Mouse (Mus musculus) MEL (cell line): ENCODE data around the gene Sv2c. TPM values are rescaled to one million over a fixed set of nuclear protein-coding genes. Genes with fewer than 3 reads are reported as not detected.

ENCODE experiments used
- DNase-seq: peaks from one replicate; pipeline ENCODE4 v3.0.0; 2011; ENCODE audit warnings: low read depth, low spot score
- H3K27ac ChIP-seq: 2 replicates; pipeline ENCODE4 v1.5.1; 2012; ENCODE audit warnings: low read depth, mild to moderate bottlenecking, control low read depth, low read length, moderate library complexity; ENCODE audit not compliant: control insufficient read depth
- H3K27me3 ChIP-seq, 2 experiments: fragments of 150-350 bp in 1 of 2; sonication (generic) in 1 of 2; 2 replicates each; pipeline ENCODE4 v1.6.1; 2012; ENCODE audit warnings: low read length in 2 of 2, mild to moderate bottlenecking in 2 of 2, improper control_type of control experiment in 1 of 2, moderate library complexity in 1 of 2; ENCODE audit not compliant: insufficient read depth in 2 of 2, control insufficient read depth in 1 of 2
- H3K36me3 ChIP-seq, 2 experiments: 2 replicates each; pipeline ENCODE4 v1.6.1; 2012 to 2014; ENCODE audit warnings: low read length in 2 of 2, improper control_type of control experiment in 1 of 2, inconsistent platforms in 1 of 2, mild to moderate bottlenecking in 1 of 2; ENCODE audit not compliant: insufficient read depth in 2 of 2, control insufficient read depth in 1 of 2
- H3K4me1 ChIP-seq, 2 experiments: fragments of 150-350 bp in 1 of 2; sonication (generic) in 1 of 2; 2 replicates each; pipeline ENCODE4 v1.6.1; 2012; ENCODE audit warnings: low read length in 2 of 2, improper control_type of control experiment in 1 of 2, mild to moderate bottlenecking in 1 of 2; ENCODE audit not compliant: insufficient read depth in 2 of 2, control insufficient read depth in 1 of 2
- H3K4me3 ChIP-seq, 2 experiments: fragments of 150-350 bp in 1 of 2; sonication (generic) in 1 of 2; 2 replicates each; pipeline ENCODE4 v1.5.1; 2012; ENCODE audit warnings: low read depth in 2 of 2, low read length in 2 of 2, mild to moderate bottlenecking in 2 of 2, moderate library complexity in 2 of 2, control low read depth in 1 of 2, improper control_type of control experiment in 1 of 2; ENCODE audit not compliant: control insufficient read depth in 1 of 2, insufficient read depth in 1 of 2
- H3K79me2 ChIP-seq: 2 replicates; pipeline ENCODE4 v1.6.1; 2012; ENCODE audit warnings: mild to moderate bottlenecking, low read length, moderate library complexity; ENCODE audit not compliant: control insufficient read depth, poor library complexity, insufficient read depth
- H3K9ac ChIP-seq: 2 replicates; pipeline ENCODE4 v1.6.1; 2012; ENCODE audit warnings: low read depth, mild to moderate bottlenecking, control low read depth, low read length, moderate library complexity; ENCODE audit not compliant: control insufficient read depth, poor library complexity, severe bottlenecking
- H3K9me3 ChIP-seq: fragments of 150-350 bp; sonication (generic); replicated peaks from 2 replicates; pipeline ENCODE4 v1.6.1; 2012; ENCODE audit warnings: mild to moderate bottlenecking, low read length, improper control_type of control experiment, moderate library complexity; ENCODE audit not compliant: insufficient read depth
- BHLHE40 ChIP-seq: IDR thresholded peaks from 2 replicates; pipeline ENCODE4 v1.6.1; 2012; ENCODE audit warnings: low read depth, mild to moderate bottlenecking, inconsistent platforms, low read length, improper control_type of control experiment, borderline replicate concordance
- CTCF ChIP-seq, 3 experiments: IDR thresholded peaks in 2 of 3; conservative IDR thresholded peaks in 1 of 3; 2 replicates each; pipeline ENCODE4 v1.5.1; 2011 to 2012; ENCODE audit warnings: low read length in 3 of 3, low read depth in 2 of 3, mild to moderate bottlenecking in 2 of 3, improper control_type of control experiment in 1 of 3, inconsistent platforms in 1 of 3, mixed read lengths in 1 of 3, moderate library complexity in 1 of 3; ENCODE audit not compliant: control insufficient read depth in 1 of 3, insufficient read depth in 1 of 3, poor library complexity in 1 of 3, severe bottlenecking in 1 of 3
- ELF1 ChIP-seq: IDR thresholded peaks from 2 replicates; pipeline ENCODE4 v1.6.1; 2014; ENCODE audit warnings: low read depth, mild to moderate bottlenecking, inconsistent platforms, low read length, improper control_type of control experiment, moderate library complexity
- EP300 ChIP-seq, 2 experiments: IDR thresholded peaks; 2 replicates each; pipeline ENCODE4 v1.6.1; 2011; ENCODE audit warnings: improper control_type of control experiment in 2 of 2, low read length in 2 of 2, low read depth in 1 of 2, mild to moderate bottlenecking in 1 of 2
- GATA1 ChIP-seq: IDR thresholded peaks from 2 replicates; pipeline ENCODE4 v1.6.1; 2011; ENCODE audit warnings: low read depth, low read length, improper control_type of control experiment
- HCFC1 ChIP-seq: IDR thresholded peaks from 2 replicates; pipeline ENCODE4 v1.6.1; 2012; ENCODE audit warnings: low read depth, mild to moderate bottlenecking, inconsistent platforms, low read length, improper control_type of control experiment, moderate library complexity
- MXI1 ChIP-seq: IDR thresholded peaks from 2 replicates; pipeline ENCODE4 v1.6.1; 2011; ENCODE audit warnings: mild to moderate bottlenecking, low read depth, low read length, improper control_type of control experiment
- NRF1 ChIP-seq: IDR thresholded peaks from 2 replicates; pipeline ENCODE4 v1.6.1; 2014; ENCODE audit warnings: low read depth, mild to moderate bottlenecking, inconsistent platforms, low read length, improper control_type of control experiment, moderate library complexity; ENCODE audit not compliant: poor library complexity, insufficient read depth, severe bottlenecking
- POLR2A ChIP-seq, 2 experiments: IDR thresholded peaks; 2 replicates each; pipeline ENCODE4 v1.6.1; 2011 to 2012; ENCODE audit warnings: low read length in 2 of 2, mild to moderate bottlenecking in 2 of 2, control low read depth in 1 of 2, improper control_type of control experiment in 1 of 2, low read depth in 1 of 2, moderate library complexity in 1 of 2; ENCODE audit not compliant: control insufficient read depth in 1 of 2, insufficient read depth in 1 of 2, poor library complexity in 1 of 2
- POLR2AphosphoS5 ChIP-seq: IDR thresholded peaks from 2 replicates; pipeline ENCODE4 v1.6.1; 2012; ENCODE audit warnings: low read depth, borderline replicate concordance, mild to moderate bottlenecking, inconsistent platforms, low read length, moderate library complexity, mixed read lengths
- RAD21 ChIP-seq: IDR thresholded peaks from 2 replicates; pipeline ENCODE4 v1.6.1; 2011; ENCODE audit warnings: mild to moderate bottlenecking, low read depth, low read length, improper control_type of control experiment
- RCOR1 ChIP-seq: IDR thresholded peaks from 2 replicates; pipeline ENCODE4 v1.6.1; 2012; ENCODE audit warnings: low read depth, mild to moderate bottlenecking, inconsistent platforms, low read length, improper control_type of control experiment
- SMC3 ChIP-seq: IDR thresholded peaks from 2 replicates; pipeline ENCODE4 v1.6.1; 2011; ENCODE audit warnings: low read depth, low read length, improper control_type of control experiment
- TAL1 ChIP-seq: IDR thresholded peaks from 2 replicates; pipeline ENCODE4 v1.6.1; 2012; ENCODE audit warnings: mild to moderate bottlenecking, inconsistent platforms, low read length, moderate library complexity, mixed read lengths
- UBTF ChIP-seq: IDR thresholded peaks from 2 replicates; pipeline ENCODE4 v1.6.1; 2012; ENCODE audit warnings: low read depth, mild to moderate bottlenecking, inconsistent platforms, low read length, improper control_type of control experiment, moderate library complexity, borderline replicate concordance; ENCODE audit not compliant: insufficient read depth
- USF1 ChIP-seq: IDR thresholded peaks from 2 replicates; pipeline ENCODE4 v1.6.1; 2014; ENCODE audit warnings: low read depth, mild to moderate bottlenecking, inconsistent platforms, low read length, improper control_type of control experiment, moderate library complexity
- USF2 ChIP-seq, 2 experiments: IDR thresholded peaks; 2 replicates each; pipeline ENCODE4 v1.6.1; 2011 to 2012; ENCODE audit warnings: improper control_type of control experiment in 2 of 2, low read length in 2 of 2, borderline replicate concordance in 1 of 2, inconsistent platforms in 1 of 2, low read depth in 1 of 2, mild to moderate bottlenecking in 1 of 2; ENCODE audit not compliant: insufficient read depth in 1 of 2
- ZMIZ1 ChIP-seq: IDR thresholded peaks from 2 replicates; pipeline ENCODE4 v1.6.1; 2012; ENCODE audit warnings: low read depth, mild to moderate bottlenecking, inconsistent platforms, low read length, improper control_type of control experiment, moderate library complexity
- ZNF384 ChIP-seq: IDR thresholded peaks from 2 replicates; pipeline ENCODE4 v1.6.1; 2012; ENCODE audit warnings: low read depth, mild to moderate bottlenecking, inconsistent platforms, low read length, improper control_type of control experiment
- polyA plus RNA-seq, 2 experiments: library from polyadenylated mRNA; stranded (reverse) in 1 of 2; unstranded in 1 of 2; fragments of >175 nt in 1 of 2; fragments of >200 nt in 1 of 2; gene quantifications; 2 replicates each; pipeline versions ENCODE4 v1.2.1 to v1.2.4; 2012; ENCODE audit warnings: low replicate concordance in 2 of 2, low read depth in 1 of 2; ENCODE audit not compliant: insufficient read length in 2 of 2, insufficient read depth in 1 of 2, missing spikeins in 1 of 2
- total RNA-seq: library from RNA; depleted of rRNA; stranded (reverse); fragments of 300-350 nt; gene quantifications from 2 replicates; pipeline ENCODE4 v1.2.3, GENCODE M21; 2012

Gene Sv2c
- total and polyA plus RNA-seq, 3 experiments = 0.01 TPM; not detected in 2

- no peaks in the 10 kb centered on the region for H3K4me1 ChIP-seq
- no peak for TF ChIP-seq TAL1
- TF ChIP-seq USF2 (IDR thresholded peaks at IDR 0.05; ENCODE audit: borderline replicate concordance in 1 of 2, insufficient read depth in 1 of 2, low read depth in 1 of 2, low read length in 2 of 2) = no peak
- TF ChIP-seq HCFC1 = no peak
- TF ChIP-seq, all 39 proteins: peak for 0
- Histone ChIP-seq H3K27ac (no peak overlapping the region), H3K36me3 (no peaks in the 10 kb centered on the region), H3K79me2 (no peaks in the 10 kb centered on the region), H3K9me3 (no peaks in the 10 kb centered on the region), H3K4me3 (no peak overlapping the region), H3K9ac (no peak overlapping the region), H3K27me3 (no peaks in the 10 kb centered on the region)
- DNase-seq = no peak
These were observed 123.4 kb downstream of the Sv2c start for GRCm38 (mm10) chr13:96008975-96009374.

GRCm38 (mm10) chr13:96008154-96008553 lies 124.2 kb downstream of the Sv2c start:
- TF ChIP-seq CTCF (IDR thresholded peaks at IDR 0.05 in 2 of 3, conservative IDR thresholded peaks at IDR 0.05 in 1 of 3; ENCODE audit: control insufficient read depth in 1 of 3, insufficient read depth in 1 of 3, low read depth in 2 of 3, low read length in 3 of 3, poor library complexity in 1 of 3, severe bottlenecking in 1 of 3) (no peak), GATA1 (no peak)
- no peak overlapping the region for H3K27ac ChIP-seq
- H3K36me3 ChIP-seq = no peaks in the 10 kb centered on the region
- no peaks in the 10 kb centered on the region for H3K9me3 ChIP-seq
- H3K79me2 ChIP-seq = no peaks in the 10 kb centered on the region
- no peaks in the 10 kb centered on the region for H3K4me1 ChIP-seq
- H3K9ac ChIP-seq = no peak overlapping the region
- no peak for DNase-seq
- H3K27me3 ChIP-seq = no peaks in the 10 kb centered on the region
- no peak overlapping the region for H3K4me3 ChIP-seq

GRCm38 (mm10) chr13:96003539-96003938 lies 128.8 kb downstream of the Sv2c start:
- H3K4me1 ChIP-seq = no peaks in the 10 kb centered on the region
- H3K9me3 ChIP-seq = no peaks in the 10 kb centered on the region
- H3K27me3 ChIP-seq = no peaks in the 10 kb centered on the region
- no peak overlapping the region for H3K9ac ChIP-seq
- no peak overlapping the region for H3K4me3 ChIP-seq
- no peak overlapping the region for H3K27ac ChIP-seq
- H3K79me2 ChIP-seq = no peaks in the 10 kb centered on the region
- TF ChIP-seq USF2 (IDR thresholded peaks at IDR 0.05; ENCODE audit: borderline replicate concordance in 1 of 2, insufficient read depth in 1 of 2, low read depth in 1 of 2, low read length in 2 of 2) (no peak), POLR2AphosphoS5 (no peak), UBTF (no peak), MXI1 (no peak), SMC3 (no peak), POLR2A (IDR thresholded peaks at IDR 0.05; ENCODE audit: control insufficient read depth in 1 of 2, insufficient read depth in 1 of 2, low read depth in 1 of 2, low read length in 2 of 2, poor library complexity in 1 of 2) (no peak), ZMIZ1 (no peak), BHLHE40 (no peak), GATA1 (no peak), ELF1 (no peak), EP300 (IDR thresholded peaks at IDR 0.05; ENCODE audit: low read depth in 1 of 2, low read length in 2 of 2) (no peak), NRF1 (no peak), RAD21 (no peak), TAL1 (no peak), RCOR1 (no peak), ZNF384 (no peak), USF1 (no peak)
- TF ChIP-seq, all 39 proteins: peak for 0
- H3K36me3 ChIP-seq = no peaks in the 10 kb centered on the region
- DNase-seq = no peak
